Mouse (Mus musculus) hindbrain, embryonic 11.5 days (tissue): Measurements from ENCODE around the gene Cd3eap. TPM values are rescaled to one million over a fixed set of nuclear protein-coding genes. Genes with fewer than 3 reads are reported as not detected.

Experiments used
- ATAC-seq: fragments of 200-750 bp; cut with Nextera tagmentation; 2 replicates; pipeline ENCODE4 v1.8.0; 2017; ENCODE audit warnings: mild to moderate bottlenecking, moderate TSS enrichment, moderate library complexity; ENCODE audit not compliant: low FRiP score
- DNase-seq: peaks from one replicate; pipeline ENCODE4 v3.0.0-alpha.2; 2015; ENCODE audit warnings: low spot score
- H3K27ac ChIP-seq: fragments of 300-500 bp; sonication (generic); 2 replicates; pipeline ENCODE4 v1.5.1; 2014; ENCODE audit warnings: mild to moderate bottlenecking, low read depth, low read length
- H3K27me3 ChIP-seq: fragments of 300-500 bp; sonication (generic); 2 replicates; pipeline ENCODE4 v1.6.1; 2014; ENCODE audit warnings: mild to moderate bottlenecking, low read length, moderate library complexity, mixed read lengths; ENCODE audit not compliant: control insufficient read depth, insufficient read depth
- H3K36me3 ChIP-seq: fragments of 300-500 bp; sonication (generic); 2 replicates; pipeline ENCODE4 v1.6.1; 2014; ENCODE audit warnings: mild to moderate bottlenecking, low read length, moderate library complexity, mixed read lengths; ENCODE audit not compliant: control insufficient read depth, insufficient read depth
- H3K4me1 ChIP-seq: fragments of 300-500 bp; sonication (generic); replicated peaks from 2 replicates; pipeline ENCODE4 v1.6.1; 2014; ENCODE audit warnings: low read length, mixed read lengths; ENCODE audit not compliant: control insufficient read depth, insufficient read depth
- H3K4me2 ChIP-seq: fragments of 300-500 bp; sonication (generic); replicated peaks from 2 replicates; pipeline ENCODE4 v1.6.1; 2014; ENCODE audit warnings: mild to moderate bottlenecking, low read depth, low read length
- H3K4me3 ChIP-seq: fragments of 300-500 bp; sonication (generic); 2 replicates; pipeline ENCODE4 v1.5.1; 2014; ENCODE audit warnings: low read depth, low read length
- H3K9ac ChIP-seq: fragments of 300-500 bp; sonication (generic); 2 replicates; pipeline ENCODE4 v1.6.1; 2014; ENCODE audit warnings: low read depth, low read length
- H3K9me3 ChIP-seq: fragments of 300-500 bp; sonication (generic); 2 replicates; pipeline ENCODE4 v1.6.1; 2016; ENCODE audit warnings: low read length; ENCODE audit not compliant: control insufficient read depth
- WGBS: fragments of 180-500 bp; shearing (Covaris S2); extraction: QIAGEN DNeasy Blood & Tissue Kit; methylation state at CpG from one replicate; pipeline ENCODE4 v1.1.7; 2014; 5-methylcytosine and 5-hydroxymethylcytosine counted together
- polyA plus RNA-seq: library from polyadenylated mRNA; unstranded; fragments of >200 nt; fragmentation: Nextera tagmentation; extraction: Ambion mirVana; gene quantifications from 2 replicates; pipeline ENCODE4 v1.2.1, GENCODE M21; 2014

Gene Cd3eap
- 14.7 and 15.2 TPM in 2 replicates for polyA plus RNA-seq

GRCm38 (mm10) chr7:19359299-19359891 lies at the start of gene Cd3eap, which contains the start of gene Ppp1r13l:
Gene Cd3eap (minus strand): TSS chr7:19359483.
Gene Ppp1r13l (plus strand): TSS chr7:19359749.
- peak within 1 kb of the TSS; percentile 17; the same call in 1 of the 2 replicates for H3K27ac ChIP-seq
- ATAC-seq: peak; percentile 68

GRCm38 (mm10) chr7:19405417-19405816 lies 46.1 kb upstream of the Cd3eap start:
- Histone ChIP-seq H3K4me1 (peaks cover 5% of the 10 kb centered on the region; the same call in 1 of the 2 replicates), H3K27me3 (peaks cover 31% of the 10 kb centered on the region), H3K4me3 (no peak overlapping the region), H3K27ac (no peak overlapping the region), H3K4me2 (no peak overlapping the region), H3K9me3 (no peaks in the 10 kb centered on the region), H3K9ac (no peak overlapping the region), H3K36me3 (no peaks in the 10 kb centered on the region)
- DNase-seq (peak; percentile 94), ATAC-seq (peak; percentile 68; the same call in 1 of the 2 replicates)
- 4% methylated on average over 19 of the region's 19 CpGs for WGBS

More at GRCm38 (mm10) chr7:19359299-19359891, at the start of gene Cd3eap, which contains the start of gene Ppp1r13l:
- H3K4me3 ChIP-seq: peak within 1 kb of the TSS; percentile 62
- WGBS: under 1% methylated on average over 31 of the region's 31 CpGs
- H3K9me3 ChIP-seq: no peaks in the 10 kb centered on the region
- peaks cover 15% of the 10 kb centered on the region; the same call in 1 of the 2 replicates for H3K4me1 ChIP-seq
- peaks cover 4% of the 10 kb centered on the region; the same call in 1 of the 2 replicates for H3K27me3 ChIP-seq
- peak within 1 kb of the TSS; percentile 59 for H3K9ac ChIP-seq
- peak within 1 kb of the TSS; percentile 96 for H3K4me2 ChIP-seq
- peaks cover 9% of the 10 kb centered on the region for H3K36me3 ChIP-seq
- peak; percentile 86 for DNase-seq

- Histone ChIP-seq H3K36me3 (no peaks in the 10 kb centered on the region), H3K9ac (peak within 1 kb of the TSS; percentile 44), H3K4me1 (peaks cover 10% of the 10 kb centered on the region; the same call in 1 of the 2 replicates), H3K4me3 (peak within 1 kb of the TSS; percentile 52), H3K27ac (no peak within 1 kb of the TSS), H3K27me3 (peaks cover 35% of the 10 kb centered on the region), H3K9me3 (no peaks in the 10 kb centered on the region), H3K4me2 (peak within 1 kb of the TSS; percentile 94)
- no peak for ATAC-seq
- 50% methylated on average over 7 of the region's 7 CpGs for WGBS
- DNase-seq: no peak
Observed at GRCm38 (mm10) chr7:19404476-19404875, 45.2 kb upstream of the Cd3eap start, which contains the start of gene Ckm. Gene Ckm (plus strand): TSS chr7:19404776.

- H3K4me1 ChIP-seq: peaks cover 10% of the 10 kb centered on the region; the same call in 1 of the 2 replicates
- ATAC-seq (no peak), DNase-seq (peak; percentile 51)
- peak within 1 kb of the TSS; percentile 52 for H3K4me3 ChIP-seq
- 1% methylated on average over 61 of the region's 62 CpGs for WGBS
- no peak within 1 kb of the TSS for H3K27ac ChIP-seq
- H3K36me3 ChIP-seq: no peaks in the 10 kb centered on the region
- H3K9me3 ChIP-seq: no peaks in the 10 kb centered on the region
- H3K4me2 ChIP-seq: peak within 1 kb of the TSS; percentile 94
- peak within 1 kb of the TSS; percentile 44 for H3K9ac ChIP-seq
- H3K27me3 ChIP-seq: peaks cover 42% of the 10 kb centered on the region
Observed at GRCm38 (mm10) chr7:19403731-19404296, 44.5 kb upstream of the Cd3eap start, which contains the start of gene Klc3. Gene Klc3 (minus strand): TSS chr7:19404104.

GRCm38 (mm10) chr7:19402535-19403112 lies 43.3 kb upstream of the Cd3eap start:
- WGBS: 82% methylated on average over 9 of the region's 9 CpGs

GRCm38 (mm10) chr7:19400946-19401345 lies 41.7 kb upstream of the Cd3eap start:
- H3K36me3 ChIP-seq: no peaks in the 10 kb centered on the region
- peaks cover 10% of the 10 kb centered on the region; the same call in 1 of the 2 replicates for H3K4me1 ChIP-seq
- no peak overlapping the region for H3K9ac ChIP-seq
- 85% methylated on average over 4 of the region's 4 CpGs for WGBS
- no peak for DNase-seq
- no peak overlapping the region for H3K4me2 ChIP-seq
- H3K27ac ChIP-seq: no peak overlapping the region
- ATAC-seq: no peak
- peaks cover 42% of the 10 kb centered on the region for H3K27me3 ChIP-seq
- no peak overlapping the region for H3K4me3 ChIP-seq
- H3K9me3 ChIP-seq: no peaks in the 10 kb centered on the region

More at GRCm38 (mm10) chr7:19402535-19403112, 43.3 kb upstream of the Cd3eap start:
- Histone ChIP-seq H3K4me2 (no peak overlapping the region), H3K36me3 (no peaks in the 10 kb centered on the region), H3K9ac (no peak overlapping the region), H3K27me3 (peaks cover 42% of the 10 kb centered on the region), H3K9me3 (no peaks in the 10 kb centered on the region), H3K4me1 (peaks cover 10% of the 10 kb centered on the region; the same call in 1 of the 2 replicates), H3K4me3 (no peak overlapping the region), H3K27ac (no peak overlapping the region)
- no peak for DNase-seq
- no peak for ATAC-seq

- Histone ChIP-seq H3K9me3 (no peaks in the 10 kb centered on the region), H3K9ac (no peak overlapping the region), H3K4me3 (peak overlapping the region; percentile 22; the same call in 1 of the 2 replicates), H3K27me3 (peaks cover 36% of the 10 kb centered on the region), H3K4me1 (peaks cover 10% of the 10 kb centered on the region; the same call in 1 of the 2 replicates), H3K36me3 (peaks cover 6% of the 10 kb centered on the region), H3K27ac (no peak overlapping the region), H3K4me2 (peak overlapping the region; percentile 35)
- WGBS: 2% methylated on average over 25 of the region's 27 CpGs
- DNase-seq (peak; percentile 38), ATAC-seq (no peak)
Observed at GRCm38 (mm10) chr7:19399496-19400280, 40.4 kb upstream of the Cd3eap start.

GRCm38 (mm10) chr7:19394484-19394883 lies 35.2 kb upstream of the Cd3eap start:
- Histone ChIP-seq H3K36me3 (peaks cover 33% of the 10 kb centered on the region), H3K4me1 (no peaks in the 10 kb centered on the region), H3K27ac (no peak overlapping the region), H3K9ac (no peak overlapping the region), H3K27me3 (peaks cover 7% of the 10 kb centered on the region), H3K4me3 (no peak overlapping the region), H3K9me3 (no peaks in the 10 kb centered on the region), H3K4me2 (no peak overlapping the region)
- ATAC-seq (no peak), DNase-seq (no peak)
- 89% methylated on average over 8 of the region's 8 CpGs for WGBS
